Mouse (Mus musculus) embryonic facial prominence, embryonic 13.5 days (tissue): ENCODE measurements at regions not wholly inside any gene's neighbourhood (a gene's known extent, or its start where the extent isn't known, plus 50 kb on each side); places are given as distances from the start of the nearest gene placed in this dataset.
A peak's percentile ranks its signal among the peaks of the same experiment; 100 is the strongest.
"Not testable (repeated sequence)": the region's sequence is repeated elsewhere in the genome, so short reads cannot be mapped to it uniquely, and the experiment has no call there.

ENCODE experiments used
- ATAC-seq: fragments of 200-750 bp; cut with Nextera tagmentation; 2 replicates; pipeline ENCODE4 v1.8.0; 2017; ENCODE audit warnings: low read depth; ENCODE audit not compliant: insufficient number of reproducible peaks, insufficient read depth, low FRiP score, low TSS enrichment
- H3K27ac ChIP-seq: fragments of 300-500 bp; sonication (generic); 2 replicates; pipeline ENCODE4 v1.5.1; 2015; ENCODE audit warnings: moderate library complexity, mild to moderate bottlenecking, inconsistent platforms
- H3K27me3 ChIP-seq: fragments of 300-500 bp; sonication (generic); 2 replicates; pipeline ENCODE4 v1.6.1; 2015; ENCODE audit warnings: mild to moderate bottlenecking, inconsistent platforms
- H3K36me3 ChIP-seq: fragments of 300-500 bp; sonication (generic); 2 replicates; pipeline ENCODE4 v1.6.1; 2015; ENCODE audit warnings: mild to moderate bottlenecking, inconsistent platforms
- H3K4me1 ChIP-seq: fragments of 300-500 bp; sonication (generic); 2 replicates; pipeline ENCODE4 v1.6.1; 2015; ENCODE audit warnings: inconsistent platforms
- H3K4me2 ChIP-seq: fragments of 300-500 bp; sonication (generic); 2 replicates; pipeline ENCODE4 v1.6.1; 2015; ENCODE audit warnings: moderate library complexity, mild to moderate bottlenecking, inconsistent platforms
- H3K4me3 ChIP-seq: fragments of 300-500 bp; sonication (generic); 2 replicates; pipeline ENCODE4 v1.5.1; 2015; ENCODE audit warnings: mild to moderate bottlenecking, inconsistent platforms
- H3K9ac ChIP-seq: fragments of 300-500 bp; sonication (generic); 2 replicates; pipeline ENCODE4 v1.6.1; 2015; ENCODE audit warnings: mild to moderate bottlenecking, inconsistent platforms
- H3K9me3 ChIP-seq: fragments of 300-500 bp; sonication (generic); 2 replicates; pipeline ENCODE4 v1.6.1; 2016; ENCODE audit warnings: inconsistent platforms
- WGBS: fragments of 180-500 bp; shearing (Covaris S2); methylation state at CpG from one replicate; pipeline ENCODE4 v1.1.7; 2015; ENCODE audit warnings: mixed read lengths; 5-methylcytosine and 5-hydroxymethylcytosine counted together

DNA sequence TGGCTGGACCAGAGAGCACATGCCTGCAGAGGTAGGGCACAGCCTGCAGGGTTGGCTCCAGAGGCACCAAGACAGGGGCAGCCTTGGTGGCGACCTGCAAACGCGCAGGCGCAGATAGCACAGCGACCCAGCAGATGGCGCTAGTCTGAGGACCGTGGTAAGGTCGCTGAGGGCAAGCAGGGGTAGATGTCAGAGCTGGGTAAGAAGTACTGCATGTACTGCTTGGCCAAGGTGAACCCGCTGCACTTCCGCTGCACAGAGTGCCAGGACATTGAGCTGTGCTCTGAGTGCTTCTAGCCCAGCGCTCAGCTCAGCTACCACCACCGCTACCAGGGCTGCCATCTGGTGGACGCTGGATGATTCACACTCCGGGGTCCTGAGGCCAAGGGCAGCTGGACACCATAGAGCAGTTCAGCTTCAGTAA, 68.3 kb downstream of the Hsp90b1 start:
- peak overlapping the region; percentile 60 for H3K4me2 ChIP-seq
- peak overlapping the region; percentile 36 for H3K4me3 ChIP-seq
- 5% methylated on average over 14 of the region's 14 CpGs for WGBS
- H3K4me1 ChIP-seq, H3K36me3 ChIP-seq, H3K27me3 ChIP-seq, H3K9me3 ChIP-seq, ATAC-seq, H3K27ac ChIP-seq: not testable (repeated sequence)
- peak overlapping the region; percentile 40; the same call in 1 of the 2 replicates for H3K9ac ChIP-seq

- not testable (repeated sequence) for H3K4me1 ChIP-seq, H3K36me3 ChIP-seq, H3K9me3 ChIP-seq, H3K27ac ChIP-seq, H3K27me3 ChIP-seq, ATAC-seq
- WGBS, result 31% methylated on average over 6 of the region's 6 CpGs
- Histone ChIP-seq H3K4me2 (peak overlapping the region; percentile 60), H3K4me3 (peak overlapping the region; percentile 36), H3K9ac (0 out of 2 replicates have a peak overlapping the region, but pooled peaks have one; percentile 40)
These were observed 68.8 kb downstream of the Hsp90b1 start for GRCm38 (mm10) chr10:86636515-86636914.

DNA sequence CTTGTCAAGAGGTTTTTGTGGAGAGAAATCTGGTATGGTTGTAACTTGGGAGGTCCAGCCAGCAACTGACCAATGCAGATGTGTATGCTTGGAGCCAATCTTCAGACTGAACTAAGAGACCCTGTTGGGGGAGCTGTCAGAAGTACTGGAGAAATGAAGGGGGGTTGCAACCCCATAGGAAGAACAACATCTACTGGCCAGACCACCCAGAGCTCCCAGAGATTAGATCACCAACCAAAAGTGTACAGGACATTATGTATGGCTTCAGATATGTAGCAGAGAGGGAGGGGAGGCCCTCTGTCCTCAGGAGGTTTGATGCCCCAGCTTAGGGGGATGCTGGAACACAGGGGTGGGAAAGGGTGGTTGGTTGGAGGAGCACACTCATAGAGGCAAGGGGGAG, 78.6 kb downstream of the Hsp90b1 start:
- not testable (repeated sequence) for H3K36me3 ChIP-seq, H3K4me3 ChIP-seq, H3K9me3 ChIP-seq, H3K27ac ChIP-seq, H3K4me1 ChIP-seq, ATAC-seq, H3K27me3 ChIP-seq, H3K4me2 ChIP-seq, H3K9ac ChIP-seq

DNA sequence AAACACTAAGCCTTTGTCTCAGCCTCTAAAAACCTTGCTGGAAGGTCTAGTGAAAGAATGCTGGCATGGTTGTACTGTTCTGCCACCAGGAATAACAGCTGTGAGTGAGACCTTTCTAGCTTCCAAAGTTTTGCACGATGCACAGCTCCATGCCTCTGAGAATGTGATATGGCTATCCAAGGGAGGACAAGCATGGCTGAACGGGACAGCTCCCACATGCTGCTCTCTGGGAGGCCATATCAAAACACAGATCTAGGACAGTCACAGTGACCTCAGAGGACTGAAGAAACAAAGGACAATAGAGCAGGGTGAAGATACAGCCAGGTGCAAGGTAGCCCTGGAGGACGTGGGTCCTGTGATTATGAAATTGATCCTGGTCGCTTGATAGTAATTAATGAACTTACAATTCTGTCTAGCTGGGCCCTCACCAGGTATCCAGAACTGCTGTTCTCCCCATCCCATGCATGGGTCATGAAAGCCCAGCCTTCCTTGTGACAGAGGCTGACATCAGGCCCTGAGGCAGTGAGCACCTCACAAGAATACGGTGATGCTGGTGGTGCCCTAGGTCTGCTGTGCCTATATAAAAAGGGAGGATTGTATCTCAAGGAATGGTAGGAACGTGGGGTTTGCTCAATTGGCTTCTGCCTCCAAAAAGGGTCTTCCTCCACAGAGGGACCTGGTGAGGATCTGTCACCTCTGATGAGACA, 87.2 kb downstream of the Hsp90b1 start:
- H3K4me1 ChIP-seq, H3K36me3 ChIP-seq, ATAC-seq, H3K27me3 ChIP-seq, H3K4me3 ChIP-seq, H3K4me2 ChIP-seq, H3K9me3 ChIP-seq, H3K27ac ChIP-seq, H3K9ac ChIP-seq: not testable (repeated sequence)
- 79% methylated on average over 6 of the region's 6 CpGs for WGBS

GRCm38 (mm10) chr10:86612341-86612740, 93.0 kb downstream of the Hsp90b1 start:
- H3K27ac ChIP-seq, H3K9me3 ChIP-seq, ATAC-seq, H3K4me2 ChIP-seq, H3K27me3 ChIP-seq, H3K4me1 ChIP-seq, H3K4me3 ChIP-seq, H3K36me3 ChIP-seq, H3K9ac ChIP-seq: not testable (repeated sequence)
- 57% methylated on average over 1 of the region's 1 CpGs for WGBS

GRCm38 (mm10) chr10:86610027-86610426, 95.3 kb downstream of the Hsp90b1 start:
- H3K4me1 ChIP-seq, H3K9ac ChIP-seq, H3K36me3 ChIP-seq, H3K27ac ChIP-seq, H3K9me3 ChIP-seq, H3K4me3 ChIP-seq, ATAC-seq, H3K4me2 ChIP-seq, H3K27me3 ChIP-seq: not testable (repeated sequence)
- WGBS, result 64% methylated on average over 2 of the region's 2 CpGs

GRCm38 (mm10) chr10:86600843-86601242, 102.1 kb upstream of the Syn3 start:
- not testable (repeated sequence) for H3K27ac ChIP-seq, H3K9me3 ChIP-seq, H3K4me1 ChIP-seq, ATAC-seq, H3K27me3 ChIP-seq, H3K9ac ChIP-seq, H3K4me2 ChIP-seq, H3K4me3 ChIP-seq, H3K36me3 ChIP-seq
- WGBS, result 40% methylated on average over 7 of the region's 7 CpGs

- H3K9me3 ChIP-seq, H3K4me2 ChIP-seq, ATAC-seq, H3K4me1 ChIP-seq, H3K27ac ChIP-seq, H3K27me3 ChIP-seq, H3K4me3 ChIP-seq, H3K36me3 ChIP-seq, H3K9ac ChIP-seq: not testable (repeated sequence)
- 92% methylated on average over 7 of the region's 7 CpGs for WGBS
These were observed 101.3 kb upstream of the Syn3 start for GRCm38 (mm10) chr10:86599991-86600390.

DNA sequence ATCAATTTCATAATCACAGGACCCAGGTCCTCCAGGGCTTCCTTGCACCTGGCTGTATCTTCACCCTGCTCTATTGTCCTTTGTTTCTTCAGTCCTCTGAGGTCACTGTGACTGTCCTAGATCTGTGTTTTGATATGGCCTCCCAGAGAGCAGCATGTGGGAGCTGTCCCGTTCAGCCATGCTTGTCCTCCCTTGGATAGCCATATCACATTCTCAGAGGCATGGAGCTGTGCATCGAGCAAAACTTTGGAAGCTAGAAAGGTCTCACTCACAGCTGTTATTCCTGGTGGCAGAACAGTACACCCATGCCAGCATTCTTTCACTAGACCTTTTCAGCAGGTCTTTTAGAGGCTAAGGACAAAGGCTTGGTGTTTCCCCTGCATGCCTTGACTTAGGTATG, 91.5 kb upstream of the Syn3 start:
- WGBS, result 78% methylated on average over 2 of the region's 2 CpGs
- H3K27ac ChIP-seq, H3K4me3 ChIP-seq, H3K9ac ChIP-seq, H3K4me1 ChIP-seq, H3K36me3 ChIP-seq, H3K9me3 ChIP-seq, H3K4me2 ChIP-seq, H3K27me3 ChIP-seq, ATAC-seq: not testable (repeated sequence)

DNA sequence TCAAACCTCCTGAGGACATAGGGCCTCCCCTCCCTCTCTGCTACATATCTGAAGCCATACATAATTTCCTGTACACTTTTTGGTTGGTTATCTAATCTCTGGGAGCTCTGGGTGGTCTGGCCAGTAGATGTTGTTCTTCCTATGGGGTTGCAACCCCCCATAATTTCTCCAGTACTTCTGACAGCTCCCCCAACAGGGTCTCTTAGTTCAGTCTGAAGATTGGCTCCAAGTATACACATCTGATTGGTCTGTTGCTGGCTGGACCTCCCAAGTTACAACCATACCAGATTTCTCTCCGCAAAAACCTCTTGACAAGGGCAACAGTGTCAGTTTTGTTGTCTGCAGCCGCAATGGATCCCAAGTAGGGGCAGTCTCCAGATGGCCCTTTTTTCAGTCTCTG, 68.2 kb upstream of the Syn3 start:
- not testable (repeated sequence) for H3K4me1 ChIP-seq, ATAC-seq, H3K27ac ChIP-seq, H3K4me3 ChIP-seq, H3K9me3 ChIP-seq, H3K9ac ChIP-seq, H3K36me3 ChIP-seq, H3K27me3 ChIP-seq, H3K4me2 ChIP-seq
- WGBS, result 73% methylated on average over 2 of the region's 2 CpGs

GRCm38 (mm10) chr10:86555843-86556242, 57.1 kb upstream of the Syn3 start:
- no peaks in the 10 kb centered on the region for H3K27me3 ChIP-seq
- 60% methylated on average over 8 of the region's 8 CpGs for WGBS
- no peaks in the 10 kb centered on the region for H3K9me3 ChIP-seq
- H3K4me1 ChIP-seq, result no peaks in the 10 kb centered on the region
- H3K27ac ChIP-seq, result no peak overlapping the region
- no peaks in the 10 kb centered on the region for H3K36me3 ChIP-seq
- no peak overlapping the region for H3K4me2 ChIP-seq
- H3K9ac ChIP-seq, result no peak overlapping the region
- no peak for ATAC-seq
- no peak overlapping the region for H3K4me3 ChIP-seq
